In the genomic region with DNA sequence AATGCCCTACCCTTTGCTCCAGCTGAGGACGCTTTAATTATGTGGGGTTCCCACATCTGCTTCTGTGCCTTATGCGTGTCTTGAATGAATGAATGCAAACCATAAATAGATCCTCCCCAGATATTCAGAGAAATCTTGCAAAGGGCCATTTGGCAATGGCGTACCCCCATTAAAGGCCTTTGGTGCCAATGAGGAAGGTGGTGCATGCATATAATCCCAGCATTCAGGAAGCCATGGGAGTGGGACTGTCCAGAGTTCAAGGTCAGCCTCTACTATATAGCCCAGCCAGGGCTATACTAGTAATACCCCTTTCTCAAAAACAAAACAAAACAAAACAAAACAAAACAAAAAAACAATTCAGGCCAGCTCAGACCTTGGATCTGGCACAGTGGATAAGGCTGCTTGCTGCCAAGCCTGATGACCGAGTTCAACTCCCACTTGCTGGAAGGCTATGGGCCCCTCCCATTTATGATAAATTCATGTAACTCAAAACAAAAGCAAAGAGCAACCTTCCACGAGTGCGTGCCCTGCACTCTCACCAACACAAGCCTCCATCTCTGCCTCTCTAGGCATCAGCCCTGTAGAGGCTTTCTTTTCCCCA, we compare ENCODE assay signal across 10 mouse cellular contexts. TPM values are rescaled to one million over a fixed set of nuclear protein-coding genes. Genes with fewer than 3 reads are reported as not detected.
A peak's percentile ranks its signal among the peaks of the same experiment; 100 is the strongest.
DNase-seq lines count a peak whose midpoint lies in the region; ATAC-seq lines count a peak whose summit lies in the region.
"Had no signal": no experiment of that assay in that cellular context is flagged by ENCODE, and none has a peak within 500 bp of the region (broad histone marks: within the 10 kb centered on the region; RNA-seq: fewer than 3 reads in every experiment).

No protein-coding gene starts in this region.

- H3K4me2 ChIP-seq in heart, embryonic 15.5 days: no peak overlapping the region
- H3K4me2 ChIP-seq in lung, embryonic 15.5 days: no peak overlapping the region
- H3K4me2 ChIP-seq in limb, embryonic 15.5 days: no peak overlapping the region
- H3K4me2 ChIP-seq: hindbrain, embryonic 13.5 days had no signal

- intact Hi-C loops in heart, postnatal 36 days (cut with DNase I): loop anchor here (5.0 kb wide), 1 partner anchor 62 kb away; no protein-coding TSS in a partner anchor

- WGBS in heart, embryonic 15.5 days: 77% methylated on average over 6 of the region's 6 CpGs
- 72% methylated on average over 6 of the region's 6 CpGs for WGBS in lung, embryonic 15.5 days
- 85% methylated on average over 6 of the region's 6 CpGs for WGBS in limb, embryonic 15.5 days

- no peaks in the 10 kb centered on the region for H3K27me3 ChIP-seq in heart, embryonic 15.5 days
- H3K27me3 ChIP-seq in lung, embryonic 15.5 days: no peaks in the 10 kb centered on the region
- no peaks in the 10 kb centered on the region for H3K27me3 ChIP-seq in limb, embryonic 15.5 days
- H3K27me3 ChIP-seq: forebrain, embryonic 13.5 days; hindbrain, embryonic 13.5 days had no signal

- peak overlapping the region; percentile 97 for H3K27ac ChIP-seq in heart, embryonic 15.5 days
- H3K27ac ChIP-seq in lung, embryonic 15.5 days: peak overlapping the region; percentile 99
- H3K27ac ChIP-seq in limb, embryonic 15.5 days: peak overlapping the region; percentile 75

- no peak overlapping the region for H3K4me3 ChIP-seq in heart, embryonic 15.5 days
- no peak overlapping the region for H3K4me3 ChIP-seq in lung, embryonic 15.5 days
- no peak overlapping the region for H3K4me3 ChIP-seq in limb, embryonic 15.5 days
- H3K4me3 ChIP-seq: forebrain, embryonic 13.5 days; hindbrain, embryonic 13.5 days had no signal

- no peak for ATAC-seq in heart, embryonic 15.5 days (replicated peaks; ENCODE audit: insufficient number of reproducible peaks, insufficient read depth, low FRiP score, low read depth)
- no peak for ATAC-seq in lung, embryonic 15.5 days (ENCODE audit: borderline replicate concordance, extremely low read depth, low FRiP score, low TSS enrichment)
- ATAC-seq in limb, embryonic 15.5 days (ENCODE audit: insufficient number of reproducible peaks, low FRiP score, low TSS enrichment, low read depth): no peak
- ATAC-seq in CD4-positive, CD25-positive, alpha-beta regulatory T cell, adult 4 months: no peak

- no peak overlapping the region for H3K9ac ChIP-seq in heart, embryonic 15.5 days
- H3K9ac ChIP-seq in lung, embryonic 15.5 days: no peak overlapping the region
- H3K9ac ChIP-seq in limb, embryonic 15.5 days: no peak overlapping the region

- DNase-seq in heart, postnatal 36 days: no peak
- no peak for DNase-seq in lung, postnatal 4 days
- peak; percentile 73 for DNase-seq in NIH3T3 (ENCODE audit: low read depth)
- DNase-seq: gastrocnemius, postnatal 14 days had no signal

- no peaks in the 10 kb centered on the region for H3K36me3 ChIP-seq in heart, embryonic 15.5 days
- H3K36me3 ChIP-seq in lung, embryonic 15.5 days: no peaks in the 10 kb centered on the region
- no peaks in the 10 kb centered on the region for H3K36me3 ChIP-seq in limb, embryonic 15.5 days
- H3K36me3 ChIP-seq: hindbrain, embryonic 13.5 days had no signal

- no peaks in the 10 kb centered on the region for H3K9me3 ChIP-seq in heart, embryonic 15.5 days (replicated peaks)
- no peaks in the 10 kb centered on the region for H3K9me3 ChIP-seq in lung, embryonic 15.5 days
- H3K9me3 ChIP-seq in limb, embryonic 15.5 days: no peaks in the 10 kb centered on the region
- H3K9me3 ChIP-seq: forebrain, embryonic 13.5 days; hindbrain, embryonic 13.5 days had no signal

- H3K4me1 ChIP-seq in heart, embryonic 15.5 days (replicated peaks): peaks cover 47% of the 10 kb centered on the region
- peaks cover 47% of the 10 kb centered on the region for H3K4me1 ChIP-seq in lung, embryonic 15.5 days
- H3K4me1 ChIP-seq in limb, embryonic 15.5 days: peaks cover 53% of the 10 kb centered on the region

RNA-seq across cellular contexts. Expression of a gene that starts 11.4 kb away (rescaled TPM):
- polyA plus RNA-seq in heart, embryonic 15.5 days (2015; fragmentation: Nextera tagmentation; extraction: Ambion mirVana): 67.3 and 72.8 TPM in 2 replicates
- total RNA-seq in heart, postnatal 36 days (2021): 10 to 100 TPM; 81.4 to 89.2 TPM
- 120 and 136 TPM in 2 replicates for polyA plus RNA-seq in lung, embryonic 15.5 days (2015; fragmentation: Nextera tagmentation; extraction: Ambion mirVana)
- polyA plus RNA-seq in limb, embryonic 15.5 days (2015; fragmentation: Nextera tagmentation; extraction: Ambion mirVana): 117 and 129 TPM in 2 replicates
- polyA plus RNA-seq in CD4-positive, CD25-positive, alpha-beta regulatory T cell, adult 4 months (2017; shearing (Covaris generic)): 10 to 100 TPM; 69.2 to 76.3 TPM
